Mouse (Mus musculus): ENCODE data around the gene Gpr152. TPM values are rescaled to one million over a fixed set of nuclear protein-coding genes. Genes with fewer than 3 reads are reported as not detected.

The Gpr152 gene
- polyA plus RNA-seq, 1 experiment from 2014 or later = not detected

- Histone ChIP-seq H3K27me3 (ENCODE audit: control insufficient read depth, insufficient read depth, low read length) (no peaks in the 10 kb centered on the region), H3K9me3 (ENCODE audit: control insufficient read depth, low read length) (no peaks in the 10 kb centered on the region), H3K27ac (replicated peaks in 1 of 2; ENCODE audit: control insufficient read depth in 1 of 2, insufficient read depth in 1 of 2, low read depth in 2 of 2, low read length in 2 of 2) (no peak overlapping the region), H3K4me3 (ENCODE audit: control insufficient read depth in 1 of 2, insufficient read depth in 1 of 2, low read depth in 1 of 2, low read length in 2 of 2) (no peak overlapping the region), H3K4me1 (ENCODE audit: control insufficient read depth in 2 of 2, insufficient read depth in 2 of 2, low read length in 2 of 2) (peaks cover 24 to 28% of the 10 kb centered on the region in 2 experiments), H3K4me2 (ENCODE audit: low read length) (no peak overlapping the region), H3K36me3 (ENCODE audit: control insufficient read depth, insufficient read depth, low read length) (no peaks in the 10 kb centered on the region), H3K9ac (ENCODE audit: low read length) (no peak overlapping the region)
- ATAC-seq (ENCODE audit: insufficient number of reproducible peaks, insufficient read depth, low FRiP score, low read depth) = no peak
- WGBS = 90% methylated on average over 2 of the region's 2 CpGs
These were observed 44.1 kb downstream of the Gpr152 start for GRCm38 (mm10) chr19:4183689-4184088.

GRCm38 (mm10) chr19:4184976-4185975 lies 45.7 kb downstream of the Gpr152 start:
- ATAC-seq (ENCODE audit: insufficient number of reproducible peaks, insufficient read depth, low FRiP score, low read depth) = no peak
- Histone ChIP-seq H3K4me3 (ENCODE audit: control insufficient read depth in 1 of 2, insufficient read depth in 1 of 2, low read depth in 1 of 2, low read length in 2 of 2) (no peak overlapping the region), H3K27ac (replicated peaks in 1 of 2; ENCODE audit: control insufficient read depth in 1 of 2, insufficient read depth in 1 of 2, low read depth in 2 of 2, low read length in 2 of 2) (peak overlapping the region; percentile 2 to 42; a peak in 2 of 4 replicates), H3K9me3 (ENCODE audit: control insufficient read depth, low read length) (no peaks in the 10 kb centered on the region), H3K36me3 (ENCODE audit: control insufficient read depth, insufficient read depth, low read length) (no peaks in the 10 kb centered on the region), H3K9ac (ENCODE audit: low read length) (no peak overlapping the region), H3K27me3 (ENCODE audit: control insufficient read depth, insufficient read depth, low read length) (no peaks in the 10 kb centered on the region), H3K4me2 (ENCODE audit: low read length) (peak overlapping the region; percentile 16; the same call in 1 of the 2 replicates), H3K4me1 (ENCODE audit: control insufficient read depth in 2 of 2, insufficient read depth in 2 of 2, low read length in 2 of 2) (peaks cover 24 to 28% of the 10 kb centered on the region in 2 experiments)
- WGBS = 45% methylated on average over 15 of the region's 15 CpGs

GRCm38 (mm10) chr19:4187303-4187702 lies 47.7 kb downstream of the Gpr152 start:
- Histone ChIP-seq H3K9me3 (ENCODE audit: control insufficient read depth, low read length) (no peaks in the 10 kb centered on the region), H3K9ac (ENCODE audit: low read length) (no peak overlapping the region; the same call in 1 of the 2 replicates), H3K27ac (replicated peaks in 1 of 2; ENCODE audit: control insufficient read depth in 1 of 2, insufficient read depth in 1 of 2, low read depth in 2 of 2, low read length in 2 of 2) (0 out of 4 replicates have a peak overlapping the region, but pooled peaks of 1 of the 2 experiments have one; percentile 19), H3K4me3 (ENCODE audit: control insufficient read depth in 1 of 2, insufficient read depth in 1 of 2, low read depth in 1 of 2, low read length in 2 of 2) (no peak overlapping the region), H3K4me1 (ENCODE audit: control insufficient read depth in 2 of 2, insufficient read depth in 2 of 2, low read length in 2 of 2) (peaks cover 29 to 37% of the 10 kb centered on the region in 2 experiments), H3K4me2 (ENCODE audit: low read length) (no peak overlapping the region), H3K36me3 (ENCODE audit: control insufficient read depth, insufficient read depth, low read length) (no peaks in the 10 kb centered on the region), H3K27me3 (ENCODE audit: control insufficient read depth, insufficient read depth, low read length) (no peaks in the 10 kb centered on the region)
- ATAC-seq (ENCODE audit: insufficient number of reproducible peaks, insufficient read depth, low FRiP score, low read depth) = no peak
- 55% methylated on average over 3 of the region's 3 CpGs for WGBS

- Histone ChIP-seq H3K4me1 (ENCODE audit: control insufficient read depth in 2 of 2, insufficient read depth in 2 of 2, low read length in 2 of 2) (peaks cover 38 to 48% of the 10 kb centered on the region in 2 experiments), H3K27me3 (ENCODE audit: control insufficient read depth, insufficient read depth, low read length) (no peaks in the 10 kb centered on the region), H3K9me3 (ENCODE audit: control insufficient read depth, low read length) (no peaks in the 10 kb centered on the region), H3K27ac (replicated peaks in 1 of 2; ENCODE audit: control insufficient read depth in 1 of 2, insufficient read depth in 1 of 2, low read depth in 2 of 2, low read length in 2 of 2) (no peak overlapping the region), H3K4me2 (ENCODE audit: low read length) (no peak overlapping the region), H3K9ac (ENCODE audit: low read length) (no peak overlapping the region), H3K4me3 (ENCODE audit: control insufficient read depth in 1 of 2, insufficient read depth in 1 of 2, low read depth in 1 of 2, low read length in 2 of 2) (no peak overlapping the region), H3K36me3 (ENCODE audit: control insufficient read depth, insufficient read depth, low read length) (peaks cover 13% of the 10 kb centered on the region)
- no peak for ATAC-seq (ENCODE audit: insufficient number of reproducible peaks, insufficient read depth, low FRiP score, low read depth)
- 80% methylated on average over 12 of the region's 12 CpGs for WGBS
These were observed 49.5 kb downstream of the Gpr152 start for GRCm38 (mm10) chr19:4189051-4189620.

GRCm38 (mm10) chr19:4190831-4191334 lies 51.3 kb downstream of the Gpr152 start, which contains the start of gene Tbc1d10c:
Gene Tbc1d10c (minus strand): TSS chr19:4191284.
- H3K36me3 ChIP-seq (ENCODE audit: control insufficient read depth, insufficient read depth, low read length) = peaks cover 30% of the 10 kb centered on the region
- no peak for ATAC-seq (ENCODE audit: insufficient number of reproducible peaks, insufficient read depth, low FRiP score, low read depth)
- peak within 1 kb of the TSS; percentile 68 to 71 for H3K4me3 ChIP-seq (ENCODE audit: control insufficient read depth in 1 of 2, insufficient read depth in 1 of 2, low read depth in 1 of 2, low read length in 2 of 2)
- no peaks in the 10 kb centered on the region for H3K9me3 ChIP-seq (ENCODE audit: control insufficient read depth, low read length)
- H3K9ac ChIP-seq (ENCODE audit: low read length) = peak within 1 kb of the TSS; percentile 93
- H3K27me3 ChIP-seq (ENCODE audit: control insufficient read depth, insufficient read depth, low read length) = no peaks in the 10 kb centered on the region
- peak within 1 kb of the TSS; percentile 78 to 89 for H3K27ac ChIP-seq (replicated peaks in 1 of 2; ENCODE audit: control insufficient read depth in 1 of 2, insufficient read depth in 1 of 2, low read depth in 2 of 2, low read length in 2 of 2)
- H3K4me1 ChIP-seq (ENCODE audit: control insufficient read depth in 2 of 2, insufficient read depth in 2 of 2, low read length in 2 of 2) = peaks cover 26 to 37% of the 10 kb centered on the region in 2 experiments
- peak within 1 kb of the TSS; percentile 94 for H3K4me2 ChIP-seq (ENCODE audit: low read length)
- WGBS = 50% methylated on average over 4 of the region's 4 CpGs

GRCm38 (mm10) chr19:4191528-4192250 lies 52.1 kb downstream of the Gpr152 start, which contains the start of gene Ppp1ca:
Gene Ppp1ca (plus strand): TSS chr19:4192065.
- peak within 1 kb of the TSS; percentile 68 to 71 for H3K4me3 ChIP-seq (ENCODE audit: control insufficient read depth in 1 of 2, insufficient read depth in 1 of 2, low read depth in 1 of 2, low read length in 2 of 2)
- peaks cover 25 to 40% of the 10 kb centered on the region in 2 experiments for H3K4me1 ChIP-seq (ENCODE audit: control insufficient read depth in 2 of 2, insufficient read depth in 2 of 2, low read length in 2 of 2)
- no peaks in the 10 kb centered on the region for H3K9me3 ChIP-seq (ENCODE audit: control insufficient read depth, low read length)
- H3K9ac ChIP-seq (ENCODE audit: low read length) = peak within 1 kb of the TSS; percentile 93
- WGBS = 5% methylated on average over 40 of the region's 47 CpGs
- H3K27ac ChIP-seq (replicated peaks in 1 of 2; ENCODE audit: control insufficient read depth in 1 of 2, insufficient read depth in 1 of 2, low read depth in 2 of 2, low read length in 2 of 2) = peak within 1 kb of the TSS; percentile 78 to 89
- H3K4me2 ChIP-seq (ENCODE audit: low read length) = peak within 1 kb of the TSS; percentile 94
- H3K36me3 ChIP-seq (ENCODE audit: control insufficient read depth, insufficient read depth, low read length) = peaks cover 38% of the 10 kb centered on the region
- no peaks in the 10 kb centered on the region for H3K27me3 ChIP-seq (ENCODE audit: control insufficient read depth, insufficient read depth, low read length)
- peak; percentile 88 for ATAC-seq (ENCODE audit: insufficient number of reproducible peaks, insufficient read depth, low FRiP score, low read depth)

All from heart, embryonic 14.5 days (tissue).